Mouse (Mus musculus) neural tube, embryonic 15.5 days (tissue): ENCODE measurements around the gene Rab21. TPM values are rescaled to one million over a fixed set of nuclear protein-coding genes. Genes with fewer than 3 reads are reported as not detected.

Experiments
- ATAC-seq: fragments of 200-750 bp; cut with Nextera tagmentation; 2 replicates; pipeline ENCODE4 v1.8.0; 2017; ENCODE audit warnings: mild to moderate bottlenecking, moderate TSS enrichment, moderate library complexity; ENCODE audit not compliant: low FRiP score
- H3K27ac ChIP-seq: fragments of 300-500 bp; sonication (generic); replicated peaks from 2 replicates; pipeline ENCODE4 v1.5.1; 2015; ENCODE audit warnings: mild to moderate bottlenecking, inconsistent platforms
- H3K27me3 ChIP-seq: fragments of 300-500 bp; sonication (generic); replicated peaks from 2 replicates; pipeline ENCODE4 v1.6.1; 2015; ENCODE audit warnings: inconsistent platforms
- H3K36me3 ChIP-seq: fragments of 300-500 bp; sonication (generic); 2 replicates; pipeline ENCODE4 v1.6.1; 2015; ENCODE audit warnings: inconsistent platforms
- H3K4me1 ChIP-seq: fragments of 300-500 bp; sonication (generic); 2 replicates; pipeline ENCODE4 v1.6.1; 2015; ENCODE audit warnings: inconsistent platforms
- H3K4me2 ChIP-seq: fragments of 300-500 bp; sonication (generic); 2 replicates; pipeline ENCODE4 v1.6.1; 2015; ENCODE audit warnings: inconsistent platforms, mild to moderate bottlenecking, moderate library complexity
- H3K4me3 ChIP-seq: fragments of 300-500 bp; sonication (generic); replicated peaks from 2 replicates; pipeline ENCODE4 v1.5.1; 2015; ENCODE audit warnings: mild to moderate bottlenecking, inconsistent platforms
- H3K9ac ChIP-seq: fragments of 300-500 bp; sonication (generic); replicated peaks from 2 replicates; pipeline ENCODE4 v1.6.1; 2015; ENCODE audit warnings: mild to moderate bottlenecking, inconsistent platforms
- H3K9me3 ChIP-seq: fragments of 300-500 bp; sonication (generic); replicated peaks from 2 replicates; pipeline ENCODE4 v1.6.1; 2016; ENCODE audit warnings: inconsistent platforms
- WGBS: fragments of 180-500 bp; shearing (Covaris S2); methylation state at CpG from one replicate; pipeline ENCODE4 v1.1.7; 2015; ENCODE audit warnings: mixed read lengths; 5-methylcytosine and 5-hydroxymethylcytosine counted together
- polyA plus RNA-seq: library from polyadenylated mRNA; unstranded; fragments of >200 nt; fragmentation: Nextera tagmentation; extraction: Ambion mirVana; gene quantifications from 2 replicates; pipeline ENCODE4 v1.2.1, GENCODE M21; 2015

Rab21 gene
- polyA plus RNA-seq, 1 experiment from 2014 or later: 9.6 TPM

- ATAC-seq: no peak
- H3K36me3 ChIP-seq: peaks cover 32% of the 10 kb centered on the region
- no peak overlapping the region for H3K4me2 ChIP-seq
- no peaks in the 10 kb centered on the region for H3K9me3 ChIP-seq
- H3K27ac ChIP-seq: no peak overlapping the region
- H3K4me3 ChIP-seq: no peak overlapping the region
- H3K9ac ChIP-seq: no peak overlapping the region
- no peaks in the 10 kb centered on the region for H3K4me1 ChIP-seq
- WGBS: 95% methylated on average over 4 of the region's 4 CpGs
- no peaks in the 10 kb centered on the region for H3K27me3 ChIP-seq
These were observed 16.7 kb downstream of the Rab21 start for GRCm38 (mm10) chr10:115298683-115299082.

DNA sequence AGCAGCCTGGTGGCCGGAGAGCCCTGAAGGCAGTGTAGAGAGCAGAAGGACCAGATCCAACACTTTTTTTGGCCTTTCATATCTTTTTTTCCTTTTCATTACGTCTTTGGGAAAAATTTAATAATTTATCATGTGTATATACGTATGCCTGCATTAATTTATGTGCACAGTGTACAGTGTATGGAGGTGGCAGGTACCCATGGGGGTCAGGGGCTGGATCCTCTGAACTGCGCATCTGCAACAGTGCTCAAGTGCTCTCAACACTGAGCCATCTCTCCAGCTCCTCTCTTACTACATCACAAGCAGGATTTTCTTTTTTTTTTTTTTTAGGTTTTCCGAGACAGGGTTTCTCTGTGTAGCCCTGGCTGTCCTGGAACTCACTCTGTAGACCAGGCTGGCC, 17.8 kb downstream of the Rab21 start:
- Histone ChIP-seq H3K36me3 (peaks cover 43% of the 10 kb centered on the region), H3K9ac (no peak overlapping the region), H3K4me1 (no peaks in the 10 kb centered on the region), H3K9me3 (no peaks in the 10 kb centered on the region), H3K27me3 (no peaks in the 10 kb centered on the region), H3K4me3 (no peak overlapping the region), H3K4me2 (no peak overlapping the region), H3K27ac (no peak overlapping the region)
- 88% methylated on average over 5 of the region's 5 CpGs for WGBS
- no peak for ATAC-seq

GRCm38 (mm10) chr10:115296401-115296935, 18.9 kb downstream of the Rab21 start:
- peaks cover 48% of the 10 kb centered on the region for H3K36me3 ChIP-seq
- no peak for ATAC-seq
- no peaks in the 10 kb centered on the region for H3K4me1 ChIP-seq
- H3K4me3 ChIP-seq: no peak overlapping the region
- no peak overlapping the region for H3K4me2 ChIP-seq
- no peaks in the 10 kb centered on the region for H3K27me3 ChIP-seq
- 86% methylated on average over 9 of the region's 9 CpGs for WGBS
- no peak overlapping the region for H3K27ac ChIP-seq
- H3K9ac ChIP-seq: no peak overlapping the region
- H3K9me3 ChIP-seq: no peaks in the 10 kb centered on the region

DNA sequence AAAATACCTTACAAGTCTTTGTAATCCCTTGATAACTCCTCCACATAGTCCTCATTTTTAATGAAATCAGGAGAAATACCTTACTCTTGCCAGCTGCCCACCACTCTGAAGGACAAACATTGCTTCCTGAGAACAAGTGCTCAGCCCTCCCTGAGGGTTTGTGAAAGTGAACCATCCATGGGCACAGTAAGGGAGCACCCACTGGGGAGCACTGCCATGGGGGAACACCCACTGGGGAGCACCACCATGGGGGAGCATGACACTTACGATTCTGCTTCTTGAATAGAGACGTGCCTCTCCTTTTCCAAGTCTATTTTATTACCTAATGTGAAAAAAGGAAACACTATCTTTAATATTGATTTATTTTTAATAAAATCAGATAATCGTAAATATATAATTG, 20.2 kb downstream of the Rab21 start:
- Histone ChIP-seq H3K4me2 (no peak overlapping the region), H3K27ac (no peak overlapping the region), H3K36me3 (peaks cover 51% of the 10 kb centered on the region), H3K4me3 (no peak overlapping the region), H3K9me3 (no peaks in the 10 kb centered on the region), H3K27me3 (no peaks in the 10 kb centered on the region), H3K9ac (no peak overlapping the region), H3K4me1 (no peaks in the 10 kb centered on the region)
- ATAC-seq: no peak
- 94% methylated on average over 3 of the region's 3 CpGs for WGBS

- no peak for ATAC-seq
- 82% methylated on average over 7 of the region's 7 CpGs for WGBS
- H3K9me3 ChIP-seq: no peaks in the 10 kb centered on the region
- no peak overlapping the region for H3K4me2 ChIP-seq
- H3K27ac ChIP-seq: no peak overlapping the region
- H3K4me3 ChIP-seq: no peak overlapping the region
- H3K4me1 ChIP-seq: no peaks in the 10 kb centered on the region
- no peak overlapping the region for H3K9ac ChIP-seq
- H3K36me3 ChIP-seq: peaks cover 47% of the 10 kb centered on the region
- H3K27me3 ChIP-seq: no peaks in the 10 kb centered on the region
These were observed 20.7 kb downstream of the Rab21 start for GRCm38 (mm10) chr10:115294715-115295114.

DNA sequence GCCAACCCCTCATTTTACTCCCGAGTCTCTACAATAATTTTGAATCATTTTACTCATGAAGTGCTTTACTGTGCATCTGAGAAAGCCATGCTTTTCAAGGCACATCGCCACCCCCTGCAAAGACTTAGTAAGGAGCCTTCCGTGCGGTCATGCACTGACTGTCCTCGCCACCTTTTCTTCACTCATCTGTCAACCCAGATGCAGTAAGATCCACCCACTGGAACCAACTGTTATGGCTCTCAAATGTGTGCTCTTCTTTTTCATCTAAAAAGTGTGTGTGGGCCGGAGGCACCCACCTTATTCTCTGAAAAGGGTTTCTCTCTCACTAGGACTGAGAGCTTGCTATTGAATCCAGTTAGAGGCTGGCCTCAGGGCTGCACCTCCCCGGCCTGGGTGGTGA, 21.4 kb downstream of the Rab21 start:
- WGBS: 89% methylated on average over 7 of the region's 7 CpGs
- Histone ChIP-seq H3K27ac (no peak overlapping the region), H3K4me1 (no peaks in the 10 kb centered on the region), H3K9me3 (no peaks in the 10 kb centered on the region), H3K4me2 (no peak overlapping the region), H3K4me3 (no peak overlapping the region), H3K36me3 (peaks cover 44% of the 10 kb centered on the region), H3K9ac (no peak overlapping the region), H3K27me3 (no peaks in the 10 kb centered on the region)
- ATAC-seq: no peak

- H3K4me2 ChIP-seq: no peak overlapping the region
- H3K27me3 ChIP-seq: no peaks in the 10 kb centered on the region
- H3K27ac ChIP-seq: no peak overlapping the region
- 97% methylated on average over 9 of the region's 9 CpGs for WGBS
- H3K4me3 ChIP-seq: no peak overlapping the region
- H3K9me3 ChIP-seq: no peaks in the 10 kb centered on the region
- H3K4me1 ChIP-seq: no peaks in the 10 kb centered on the region
- H3K36me3 ChIP-seq: peaks cover 57% of the 10 kb centered on the region
- no peak overlapping the region for H3K9ac ChIP-seq
- no peak for ATAC-seq
These were observed 24.7 kb downstream of the Rab21 start for GRCm38 (mm10) chr10:115290671-115291070.

GRCm38 (mm10) chr10:115288856-115289255, 26.5 kb downstream of the Rab21 start:
- Histone ChIP-seq H3K9me3 (no peaks in the 10 kb centered on the region), H3K27ac (no peak overlapping the region), H3K27me3 (no peaks in the 10 kb centered on the region), H3K9ac (no peak overlapping the region), H3K4me3 (no peak overlapping the region), H3K36me3 (peaks cover 45% of the 10 kb centered on the region), H3K4me2 (no peak overlapping the region), H3K4me1 (no peaks in the 10 kb centered on the region)
- no peak for ATAC-seq
- WGBS: 91% methylated on average over 8 of the region's 8 CpGs

DNA sequence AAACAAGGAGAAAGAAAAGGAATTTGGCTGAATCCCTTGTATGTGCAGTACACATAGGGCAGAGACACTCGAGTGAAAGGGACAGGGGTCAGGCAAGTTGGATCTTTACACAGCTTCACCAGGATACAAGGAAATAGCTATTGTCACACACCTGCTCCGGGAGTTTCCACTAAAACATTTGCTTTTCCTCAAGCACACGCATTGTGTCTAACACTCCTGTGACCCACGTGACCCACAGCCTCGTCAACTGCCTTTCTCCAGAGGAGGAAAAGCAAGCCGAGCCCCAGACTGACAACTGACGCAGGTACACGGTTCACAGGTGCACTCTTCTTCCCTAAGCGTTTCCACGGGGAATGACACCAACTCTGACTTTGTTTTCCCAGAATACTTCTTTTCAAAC, 31.2 kb downstream of the Rab21 start:
- H3K36me3 ChIP-seq: peaks cover 16% of the 10 kb centered on the region
- no peaks in the 10 kb centered on the region for H3K27me3 ChIP-seq
- no peak overlapping the region for H3K4me2 ChIP-seq
- 82% methylated on average over 10 of the region's 10 CpGs for WGBS
- no peak overlapping the region for H3K9ac ChIP-seq
- ATAC-seq: no peak
- no peak overlapping the region for H3K4me3 ChIP-seq
- no peak overlapping the region for H3K27ac ChIP-seq
- H3K4me1 ChIP-seq: no peaks in the 10 kb centered on the region
- no peaks in the 10 kb centered on the region for H3K9me3 ChIP-seq

- H3K9ac ChIP-seq: no peak overlapping the region
- H3K4me2 ChIP-seq: no peak overlapping the region
- no peak overlapping the region for H3K4me3 ChIP-seq
- H3K36me3 ChIP-seq: peaks cover 2% of the 10 kb centered on the region
- no peak for ATAC-seq
- no peaks in the 10 kb centered on the region for H3K9me3 ChIP-seq
- WGBS: 92% methylated on average over 10 of the region's 10 CpGs
- no peak overlapping the region for H3K27ac ChIP-seq
- H3K27me3 ChIP-seq: no peaks in the 10 kb centered on the region
- no peaks in the 10 kb centered on the region for H3K4me1 ChIP-seq
These were observed 34.0 kb downstream of the Rab21 start for GRCm38 (mm10) chr10:115281381-115281780.

- Histone ChIP-seq H3K36me3 (no peaks in the 10 kb centered on the region), H3K9ac (no peak overlapping the region), H3K4me2 (no peak overlapping the region), H3K4me3 (no peak overlapping the region), H3K9me3 (no peaks in the 10 kb centered on the region), H3K4me1 (no peaks in the 10 kb centered on the region), H3K27ac (no peak overlapping the region), H3K27me3 (no peaks in the 10 kb centered on the region)
- no peak for ATAC-seq
- 59% methylated on average over 5 of the region's 5 CpGs for WGBS
These were observed 43.7 kb downstream of the Rab21 start for GRCm38 (mm10) chr10:115271649-115272048.

DNA sequence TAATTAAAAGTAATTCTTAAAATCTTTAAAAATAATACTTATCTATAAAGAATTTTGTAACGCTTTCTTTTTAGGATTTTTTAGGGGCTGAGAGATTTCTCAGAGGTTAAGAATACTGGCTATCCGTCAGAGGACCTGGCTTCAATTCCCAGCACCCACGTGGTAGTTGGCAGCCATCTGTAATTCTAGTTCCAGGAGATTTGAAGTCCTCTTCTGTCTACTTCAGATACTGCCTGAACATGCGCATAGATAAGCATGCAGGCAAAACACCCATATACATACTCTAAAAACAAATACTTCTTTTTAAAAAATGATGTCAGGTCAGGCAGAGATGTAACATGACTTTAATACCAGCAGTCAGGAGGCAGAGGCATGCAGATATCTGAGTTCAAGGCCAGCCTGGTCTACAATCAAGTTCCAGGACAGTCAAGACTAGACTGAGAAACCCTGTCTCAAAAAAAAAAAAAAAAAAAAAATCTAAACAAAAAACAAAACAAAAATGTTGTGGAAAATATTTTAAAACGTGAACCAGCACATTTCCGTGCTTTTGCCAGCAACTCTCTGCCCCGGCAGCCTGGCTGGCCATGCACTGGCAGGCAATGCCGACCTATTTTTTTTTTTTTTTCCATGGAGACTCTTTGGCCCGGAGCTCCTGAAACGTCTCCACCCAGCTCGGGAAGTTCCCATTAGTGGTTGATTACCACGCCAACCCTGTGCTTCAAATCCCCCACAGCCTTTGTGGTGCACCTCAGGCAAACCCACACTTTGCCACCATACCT, 44.6 kb downstream of the Rab21 start:
- no peaks in the 10 kb centered on the region for H3K36me3 ChIP-seq
- WGBS: 94% methylated on average over 12 of the region's 12 CpGs
- no peaks in the 10 kb centered on the region for H3K27me3 ChIP-seq
- H3K4me1 ChIP-seq: no peaks in the 10 kb centered on the region
- no peak overlapping the region for H3K4me3 ChIP-seq
- no peak overlapping the region for H3K27ac ChIP-seq
- no peak overlapping the region for H3K9ac ChIP-seq
- H3K9me3 ChIP-seq: no peaks in the 10 kb centered on the region
- no peak for ATAC-seq
- H3K4me2 ChIP-seq: no peak overlapping the region
